Mouse (Mus musculus): ENCODE results near the gene Slc12a9.

Slc12a9 gene

DNA sequence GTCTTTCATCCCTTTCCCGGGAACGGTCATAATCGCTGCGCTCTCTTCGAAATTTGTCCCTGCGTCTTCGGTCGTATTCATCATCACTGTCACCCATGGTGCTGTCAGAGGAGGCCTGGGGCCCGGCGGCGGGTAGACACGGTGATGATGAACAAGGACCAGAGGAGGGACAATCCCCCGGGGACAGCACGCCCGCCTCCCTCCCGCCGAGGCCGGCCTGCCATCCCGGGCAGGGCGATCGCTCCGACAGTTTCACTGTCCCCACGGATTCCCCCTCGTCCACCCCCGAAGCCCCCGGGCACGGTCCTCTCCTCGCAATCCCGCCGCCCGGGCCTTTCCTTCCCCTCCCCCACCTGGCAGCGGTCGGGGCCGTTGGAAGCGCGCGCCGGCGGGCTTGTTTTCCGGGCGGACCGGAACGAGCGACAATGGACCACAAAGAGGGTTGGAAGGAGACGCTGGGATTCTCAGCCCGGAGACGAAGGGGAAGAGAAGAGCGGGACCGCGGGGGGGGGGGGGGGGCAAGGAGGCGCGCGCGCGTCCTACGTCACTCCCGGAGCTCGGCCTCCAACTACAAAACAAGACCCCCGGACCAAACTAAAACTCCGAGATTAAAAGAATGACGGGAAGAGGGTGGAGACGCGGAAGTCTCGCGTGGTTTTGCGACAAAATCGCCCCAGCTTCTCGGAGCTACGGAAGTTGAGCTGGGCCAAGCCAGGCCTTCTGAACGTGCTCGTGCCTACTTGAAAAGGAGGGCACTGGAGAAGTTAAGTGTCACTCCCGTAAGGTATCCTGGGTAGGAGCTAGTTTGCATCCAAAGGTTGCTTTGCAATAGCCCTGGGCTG, 26.1 kb downstream of the Slc12a9 start, which contains the start of gene Srrt:
Srrt (minus strand) TSS at position 604 of the 842 bp plus-strand sequence.
- DNase-seq: peak; percentile 96

DNA sequence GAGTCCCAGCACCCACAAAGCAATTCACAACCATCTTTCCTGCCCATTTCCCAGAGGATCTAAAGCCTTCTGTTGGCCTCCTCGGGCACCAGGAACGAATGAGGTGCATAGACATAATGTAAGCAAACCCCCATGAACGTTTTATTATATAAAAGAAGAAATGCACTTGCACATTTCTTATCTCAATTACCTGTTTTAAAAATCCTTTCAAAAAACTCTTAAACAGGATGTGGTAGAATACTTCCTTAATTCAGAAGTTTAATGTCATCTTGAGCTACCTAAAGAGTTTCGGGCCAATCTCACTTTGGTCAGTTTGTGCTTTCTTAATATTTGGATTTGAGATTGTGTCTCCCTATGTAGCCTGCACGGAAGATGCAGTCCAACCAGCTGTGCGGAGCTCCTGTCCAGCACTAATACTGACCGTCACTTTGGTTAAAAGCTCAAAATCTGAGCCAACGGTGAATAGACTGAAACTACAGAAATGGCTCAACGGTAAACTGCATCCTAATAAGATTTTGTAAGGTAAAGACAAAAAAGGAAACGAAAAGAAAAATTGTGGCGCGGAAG, 26.9 kb downstream of the Slc12a9 start:
- no peak for DNase-seq

GRCm38 (mm10) chr5:137305822-137306221, 27.6 kb downstream of the Slc12a9 start:
- no peak for DNase-seq

DNA sequence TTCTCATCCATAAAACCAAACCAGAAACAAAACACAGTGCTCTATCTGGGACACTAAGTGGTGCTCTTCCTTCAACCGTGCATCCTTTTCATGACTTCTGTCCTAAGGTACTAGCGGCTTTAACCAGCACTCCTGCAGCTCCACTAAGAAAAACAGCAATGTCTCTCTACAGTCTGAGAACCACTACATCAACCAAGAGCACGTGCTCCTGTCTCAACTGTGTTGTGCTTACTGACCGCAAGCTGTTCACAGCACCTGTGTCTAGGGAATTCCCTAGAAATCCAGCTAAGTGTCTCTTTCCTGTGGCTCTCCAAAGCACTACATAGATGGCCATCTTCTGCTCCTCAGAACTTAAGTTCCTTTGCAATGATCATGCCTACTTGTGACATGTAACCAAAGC, 28.6 kb downstream of the Slc12a9 start:
- DNase-seq: no peak

DNA sequence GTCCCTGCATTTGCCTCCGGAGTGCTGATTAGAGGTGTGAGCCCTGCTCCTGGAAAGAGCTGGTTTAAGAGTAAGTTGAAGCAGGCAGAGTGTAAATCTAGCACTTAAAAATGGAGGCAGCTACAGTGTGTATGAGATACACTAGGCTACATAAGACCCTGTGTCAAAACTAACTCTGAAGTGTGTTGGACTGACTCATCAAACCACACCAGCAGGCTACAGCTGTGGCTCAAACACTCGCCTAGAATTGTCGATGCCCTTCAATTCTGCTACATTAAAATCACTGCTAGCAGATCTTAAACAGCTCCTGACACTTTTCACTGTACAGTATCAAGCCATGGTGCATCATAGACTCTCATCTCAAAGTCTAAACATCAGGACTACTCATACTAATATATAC, 29.2 kb downstream of the Slc12a9 start:
- DNase-seq: no peak

GRCm38 (mm10) chr5:137303609-137304008, 29.8 kb downstream of the Slc12a9 start:
- no peak for DNase-seq

GRCm38 (mm10) chr5:137301253-137301652, 32.1 kb downstream of the Slc12a9 start:
- DNase-seq: peak; percentile 21

- DNase-seq: no peak
Measured at GRCm38 (mm10) chr5:137299240-137299639, 34.2 kb downstream of the Slc12a9 start.

- DNase-seq: no peak
Measured at GRCm38 (mm10) chr5:137297126-137297525, 36.3 kb downstream of the Slc12a9 start.

GRCm38 (mm10) chr5:137295712-137296111, 37.7 kb downstream of the Slc12a9 start:
- no peak for DNase-seq

- no peak for DNase-seq
Measured at GRCm38 (mm10) chr5:137295296-137295695, 38.1 kb downstream of the Slc12a9 start.

DNA sequence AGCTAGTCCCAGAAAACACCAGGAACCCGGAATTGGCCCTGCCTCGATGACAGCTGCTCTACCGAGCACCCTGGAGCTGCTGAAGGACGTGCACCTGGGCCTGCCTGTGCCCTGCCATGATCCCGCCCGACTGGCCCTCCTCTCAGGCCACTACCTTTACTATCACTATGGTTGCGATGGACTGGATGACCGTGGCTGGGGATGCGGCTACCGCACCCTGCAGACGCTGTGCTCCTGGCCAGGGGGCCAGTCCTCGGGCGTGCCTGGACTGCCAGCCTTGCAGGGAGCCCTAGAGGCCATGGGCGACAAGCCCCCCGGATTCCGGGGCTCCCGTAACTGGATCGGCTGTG, 38.7 kb downstream of the Slc12a9 start:
- peak; percentile 33 for DNase-seq

GRCm38 (mm10) chr5:137293839-137294743, 39.3 kb downstream of the Slc12a9 start, which contains the start of gene Ufsp1:
Gene Ufsp1 (plus strand): TSS chr5:137294629.
- peak; percentile 97 for DNase-seq

GRCm38 (mm10) chr5:137293282-137293681, 40.1 kb downstream of the Slc12a9 start:
- DNase-seq: peak; percentile 85

DNA sequence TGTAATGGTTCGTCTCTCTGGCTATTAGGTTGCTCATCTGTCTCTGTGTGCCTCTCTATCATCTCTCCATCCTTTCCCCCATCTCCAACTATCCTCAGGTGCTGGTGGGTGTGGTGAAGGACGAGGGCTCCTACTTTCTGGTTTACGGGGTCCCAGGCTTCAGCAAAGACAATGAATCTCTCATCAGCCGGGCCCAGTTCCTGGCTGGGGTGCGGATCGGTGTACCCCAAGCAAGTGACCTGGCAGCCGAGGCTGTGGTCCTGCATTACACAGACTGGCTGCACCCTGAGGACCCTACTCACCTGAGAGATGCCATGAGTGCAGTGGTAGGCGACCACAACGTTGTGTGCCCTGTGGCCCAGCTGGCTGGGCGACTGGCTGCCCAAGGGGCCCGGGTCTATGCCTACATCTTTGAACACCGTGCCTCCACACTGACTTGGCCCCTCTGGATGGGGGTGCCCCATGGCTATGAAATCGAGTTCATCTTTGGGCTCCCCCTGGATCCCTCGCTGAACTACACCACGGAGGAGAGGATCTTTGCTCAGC, 41.9 kb downstream of the Slc12a9 start:
- no peak for DNase-seq

- peak; percentile 79 for DNase-seq
Measured at GRCm38 (mm10) chr5:137290677-137291076, 42.7 kb downstream of the Slc12a9 start.

GRCm38 (mm10) chr5:137289591-137290365, 43.6 kb downstream of the Slc12a9 start:
- no peak for DNase-seq

DNA sequence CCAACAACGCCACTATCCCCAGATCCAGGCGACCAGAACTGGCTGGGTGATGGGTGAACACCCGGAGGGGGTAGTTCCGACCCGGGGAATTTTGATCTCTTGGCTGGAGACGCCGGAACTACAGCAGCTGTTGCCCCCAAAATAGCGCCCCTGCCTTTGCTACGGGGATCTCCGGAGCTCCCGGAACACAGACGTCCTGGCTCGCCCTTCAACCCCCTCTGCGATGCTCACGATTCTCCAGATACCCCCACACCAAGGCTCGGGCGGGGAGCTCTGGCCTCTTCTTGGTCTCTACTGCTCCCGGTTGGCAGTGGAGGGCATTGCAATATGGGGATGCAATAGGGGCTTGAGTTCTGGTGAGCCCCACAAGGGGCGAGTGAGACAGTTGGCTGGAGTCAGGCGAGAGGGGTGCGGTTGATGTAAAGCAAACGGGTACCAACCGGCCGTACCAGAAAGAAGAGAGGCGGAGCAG, 44.4 kb downstream of the Slc12a9 start:
- DNase-seq: peak; percentile 70

DNA sequence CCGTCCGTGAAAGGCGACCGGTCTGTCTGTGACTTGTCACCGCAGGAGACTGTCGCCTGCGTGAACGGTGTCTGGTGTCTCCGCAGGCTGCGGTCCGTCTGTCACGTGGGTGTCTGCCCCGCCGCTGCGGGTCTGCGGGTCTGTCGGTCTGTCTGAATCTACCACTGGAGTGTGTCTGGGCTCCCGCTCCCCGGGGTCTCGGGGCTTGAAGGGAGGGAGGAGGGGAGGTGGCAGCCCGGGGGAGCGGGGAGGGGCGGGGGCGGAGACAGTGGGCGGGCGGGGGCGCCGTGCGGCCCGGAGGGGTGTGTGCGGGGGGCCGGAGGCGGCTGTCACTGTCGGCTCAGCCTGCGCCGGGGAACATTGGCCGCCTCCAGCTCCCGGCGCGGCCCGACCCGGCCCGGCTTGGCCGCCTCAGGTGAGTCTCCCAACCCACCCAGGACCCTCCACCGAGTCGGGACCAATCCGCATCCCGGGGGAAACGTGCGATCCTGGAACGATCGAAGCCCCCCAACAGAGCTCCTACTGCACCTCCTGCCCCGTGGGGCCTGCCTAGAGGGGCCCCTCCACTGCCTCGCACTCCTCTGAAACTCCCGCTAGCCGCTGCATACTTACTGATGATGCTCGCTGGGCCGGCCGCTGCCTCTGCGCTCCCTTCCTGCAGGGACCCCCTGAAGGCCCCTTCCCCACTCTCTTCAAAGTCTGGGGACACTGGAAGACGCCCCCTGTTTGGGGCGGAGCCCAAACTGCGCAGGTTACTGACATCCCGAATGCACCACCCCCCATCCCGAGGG, 45.2 kb downstream of the Slc12a9 start:
- peak; percentile 31 for DNase-seq

DNA sequence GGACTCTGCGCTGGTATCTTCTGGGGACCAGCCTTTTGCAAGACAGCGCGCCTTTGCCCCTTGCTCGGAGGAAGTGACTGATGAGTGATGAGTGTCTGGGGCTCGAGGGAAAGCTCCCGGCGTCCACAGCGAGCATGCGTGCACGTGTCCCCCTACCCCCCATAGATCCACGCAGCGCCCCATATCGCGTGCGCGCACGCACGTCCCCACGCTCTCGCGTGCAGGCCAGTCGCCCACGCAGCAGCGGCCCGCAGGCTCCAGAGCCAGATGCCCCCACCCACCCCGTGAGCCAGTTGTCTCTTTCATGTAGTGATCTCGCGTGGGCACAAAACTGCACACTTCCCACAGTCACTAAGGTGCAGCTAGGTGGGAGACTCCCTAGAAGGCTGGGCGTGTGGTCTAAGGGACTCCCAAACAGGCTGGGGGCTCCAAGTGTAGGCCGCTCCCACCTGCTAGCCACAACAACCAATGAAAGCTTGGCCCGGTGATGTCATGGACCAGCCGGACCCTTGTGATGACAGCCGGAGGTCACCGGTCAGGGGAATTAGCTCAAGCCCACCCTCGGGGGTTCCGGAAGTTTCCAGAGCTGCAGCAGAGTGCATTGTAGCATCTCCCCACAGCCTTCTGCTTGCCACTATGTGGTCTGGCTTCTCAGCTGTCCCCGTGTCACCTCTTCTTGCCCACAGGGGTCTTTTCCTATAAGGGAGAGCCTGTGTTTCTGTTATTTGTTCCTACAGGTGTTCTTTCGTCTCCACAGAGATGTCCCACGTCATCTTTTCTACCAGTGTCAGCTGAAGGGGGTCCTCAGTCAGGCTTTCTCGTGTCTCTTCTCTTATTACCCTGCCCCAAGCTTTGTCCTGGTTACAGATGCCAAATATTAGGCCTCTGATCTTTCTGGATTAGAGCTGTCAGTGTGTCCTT, 46.1 kb downstream of the Slc12a9 start, which contains the start of gene Ache:
Ache (plus strand) TSS at position 488 of the 921 bp plus-strand sequence.
- DNase-seq: peak; percentile 36

Measured in lung, postnatal 10 days (tissue).